Mouse (Mus musculus) cerebellum, adult 11 months (tissue): ENCODE data around the gene Pex11b.
"Not testable (repeated sequence)": the region's sequence is repeated elsewhere in the genome, so short reads cannot be mapped to it uniquely, and the experiment has no call there.

Experiments used
- DNase-seq: peaks from one replicate; pipeline ENCODE4 v3.0.0; 2022

Gene Pex11b

DNA sequence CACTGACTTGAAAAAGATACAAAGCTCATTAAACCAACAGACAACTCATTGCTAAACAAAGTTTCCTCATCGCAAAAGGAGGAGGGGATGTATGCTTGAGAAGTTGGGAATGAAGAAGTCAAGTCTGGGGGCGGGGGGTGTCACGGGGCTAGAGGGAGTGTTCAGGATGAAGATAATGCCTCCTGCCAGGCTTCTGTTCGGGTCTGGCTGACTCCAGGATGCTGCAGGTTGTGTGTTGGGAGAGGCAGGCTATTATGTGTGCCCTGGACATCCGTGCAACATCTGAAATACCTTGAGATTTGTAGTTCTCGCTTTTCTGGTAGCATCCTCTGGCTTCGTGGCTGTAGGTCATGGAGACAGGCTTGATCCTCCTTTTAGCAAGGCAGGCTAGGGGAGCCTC lies 43.3 kb downstream of the Pex11b start:
- DNase-seq: no peak

GRCm38 (mm10) chr3:96679159-96679674 lies 44.0 kb downstream of the Pex11b start:
- DNase-seq: no peak

DNA sequence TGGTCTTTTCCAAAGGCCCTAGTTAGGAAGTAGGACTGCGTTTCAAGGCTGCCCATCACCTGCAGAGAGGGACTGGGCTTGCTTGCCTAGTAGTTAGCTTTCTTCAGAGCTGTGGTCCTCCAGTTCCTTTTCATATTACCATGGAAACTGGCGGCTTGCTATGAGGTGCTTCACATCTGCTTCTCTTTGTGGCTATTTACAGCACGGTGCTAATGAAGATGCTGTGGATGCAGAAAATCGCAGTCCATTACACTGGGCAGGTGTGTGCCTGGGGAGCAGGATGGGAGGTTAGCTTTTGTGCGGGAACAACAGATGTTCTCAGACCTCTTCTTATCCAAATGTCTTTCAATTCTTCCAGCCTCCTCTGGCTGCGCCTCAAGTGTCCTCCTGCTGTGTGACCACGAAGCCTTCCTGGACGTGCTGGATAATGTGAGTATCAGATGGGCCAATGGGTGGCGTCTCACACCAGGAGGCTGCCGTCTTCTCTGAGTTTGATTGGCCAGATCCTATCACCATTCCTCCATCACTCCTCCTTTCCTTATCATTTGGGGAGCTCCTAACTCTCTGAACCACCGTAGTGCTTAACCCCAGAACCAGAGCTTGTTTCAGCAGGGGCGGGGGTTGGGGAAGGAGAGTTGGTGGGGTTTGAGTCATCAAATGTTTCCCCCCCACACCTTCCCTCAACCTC lies 45.2 kb downstream of the Pex11b start:
- DNase-seq: no peak

GRCm38 (mm10) chr3:96683496-96683895 lies 48.3 kb downstream of the Pex11b start:
- DNase-seq: no peak

DNA sequence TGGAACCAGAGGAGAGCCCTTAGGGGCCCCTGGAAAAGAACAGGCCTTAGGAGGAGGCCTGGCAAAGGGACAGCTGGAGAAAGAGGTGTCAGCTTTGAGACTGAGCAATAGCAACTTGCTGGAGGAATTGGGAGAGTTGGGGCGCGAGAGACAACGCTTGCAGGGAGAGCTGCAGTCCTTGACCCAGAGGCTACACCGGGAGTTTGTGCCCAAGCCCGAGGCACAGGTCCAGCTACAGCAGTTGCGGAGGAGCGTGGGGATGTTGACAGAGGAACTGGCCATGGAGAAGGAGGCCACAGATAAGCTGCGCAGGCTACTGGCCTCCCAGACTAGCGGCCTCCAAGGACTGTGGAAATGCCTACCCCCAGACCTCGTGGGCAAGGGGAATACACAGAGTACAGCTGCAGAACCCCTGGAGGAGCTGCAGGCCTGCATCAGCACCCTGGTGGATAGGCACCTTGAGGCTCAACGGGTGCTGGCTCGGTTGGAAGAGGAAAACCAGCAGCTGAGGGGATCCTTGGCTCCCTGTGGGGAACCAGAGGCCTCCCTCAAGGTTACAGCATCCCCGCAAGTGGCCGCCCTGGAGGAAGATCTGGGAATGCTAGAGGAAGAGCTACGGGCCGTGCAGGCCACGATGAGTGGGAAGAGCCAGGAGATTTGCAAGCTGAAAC lies 49.1 kb downstream of the Pex11b start:
- DNase-seq: no peak

GRCm38 (mm10) chr3:96684822-96685156 lies 49.6 kb downstream of the Pex11b start:
- DNase-seq: no peak

DNA sequence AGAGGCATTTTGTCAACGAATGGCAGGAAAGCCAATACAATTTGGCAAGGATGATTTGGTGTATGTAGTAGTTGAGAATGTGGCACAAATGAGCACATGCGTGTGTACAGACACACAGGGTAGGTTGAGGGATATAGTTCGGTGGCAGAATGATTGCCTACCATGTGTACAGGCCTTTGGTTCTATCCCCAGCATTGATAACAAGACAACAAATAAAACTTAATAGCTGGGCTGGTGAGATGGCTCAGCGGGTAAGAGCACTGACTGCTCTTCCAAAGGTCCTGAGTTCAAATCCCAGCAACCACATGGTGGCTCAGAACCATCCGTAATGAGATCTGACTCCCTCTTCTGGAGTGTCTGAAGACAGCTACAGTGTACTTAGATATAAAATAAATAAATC lies 50.9 kb downstream of the Pex11b start:
- DNase-seq: not testable (repeated sequence)

GRCm38 (mm10) chr3:96688854-96689253 lies 53.7 kb downstream of the Pex11b start:
- DNase-seq: no peak

- DNase-seq: no peak
Observed at GRCm38 (mm10) chr3:96690298-96690697, 55.1 kb downstream of the Pex11b start.

DNA sequence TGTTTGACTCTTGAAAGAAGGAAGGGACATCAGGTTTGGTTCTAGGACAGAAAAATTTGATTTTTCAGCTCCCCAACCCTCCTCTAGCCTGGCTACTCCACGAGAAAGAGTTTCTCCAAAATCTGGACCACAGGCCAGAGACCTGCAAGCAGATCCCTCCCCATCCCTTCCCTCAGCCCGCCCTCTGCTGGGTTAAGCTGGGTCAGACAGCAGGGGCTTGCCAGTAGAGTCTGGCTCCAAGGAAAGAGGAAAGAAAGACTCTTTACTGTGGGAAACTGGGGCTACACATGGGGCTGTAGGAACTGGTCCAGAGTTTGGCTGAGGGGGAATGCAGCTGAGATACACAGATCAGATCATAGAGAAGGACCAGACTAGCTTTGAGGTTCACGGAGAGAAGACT lies 57.3 kb downstream of the Pex11b start:
- no peak for DNase-seq

- DNase-seq: no peak
Observed at GRCm38 (mm10) chr3:96693579-96693978, 58.4 kb downstream of the Pex11b start.
